Mouse (Mus musculus): ENCODE results near the gene B230307C23Rik. TPM values are rescaled to one million over a fixed set of nuclear protein-coding genes. Genes with fewer than 3 reads are reported as not detected.

Gene B230307C23Rik
- polyA plus RNA-seq, 1 experiment from 2014 or later, result 24.2 TPM

- Histone ChIP-seq H3K36me3 (replicated peaks; ENCODE audit: control insufficient read depth, insufficient read depth) (peaks cover 18% of the 10 kb centered on the region), H3K4me3 (replicated peaks; ENCODE audit: low read length) (0 out of 2 replicates have a peak overlapping the region, but pooled peaks have one; percentile 76), H3K4me1 (replicated peaks; ENCODE audit: control insufficient read depth, insufficient read depth, low read length) (peaks cover 10% of the 10 kb centered on the region; the same call in 1 of the 2 replicates), H3K9me3 (ENCODE audit: control insufficient read depth, low read length) (no peaks in the 10 kb centered on the region), H3K27me3 (ENCODE audit: control insufficient read depth, insufficient read depth, low read length) (no peaks in the 10 kb centered on the region), H3K4me2 (replicated peaks) (no peak overlapping the region), H3K27ac (no peak overlapping the region), H3K9ac (no peak overlapping the region)
- DNase-seq (ENCODE audit: low spot score) (no peak), ATAC-seq (ENCODE audit: low FRiP score) (no peak)
- 94% methylated on average over 3 of the region's 3 CpGs for WGBS
Observed at GRCm38 (mm10) chr16:97960348-97960747, 36.8 kb upstream of the B230307C23Rik start.

DNA sequence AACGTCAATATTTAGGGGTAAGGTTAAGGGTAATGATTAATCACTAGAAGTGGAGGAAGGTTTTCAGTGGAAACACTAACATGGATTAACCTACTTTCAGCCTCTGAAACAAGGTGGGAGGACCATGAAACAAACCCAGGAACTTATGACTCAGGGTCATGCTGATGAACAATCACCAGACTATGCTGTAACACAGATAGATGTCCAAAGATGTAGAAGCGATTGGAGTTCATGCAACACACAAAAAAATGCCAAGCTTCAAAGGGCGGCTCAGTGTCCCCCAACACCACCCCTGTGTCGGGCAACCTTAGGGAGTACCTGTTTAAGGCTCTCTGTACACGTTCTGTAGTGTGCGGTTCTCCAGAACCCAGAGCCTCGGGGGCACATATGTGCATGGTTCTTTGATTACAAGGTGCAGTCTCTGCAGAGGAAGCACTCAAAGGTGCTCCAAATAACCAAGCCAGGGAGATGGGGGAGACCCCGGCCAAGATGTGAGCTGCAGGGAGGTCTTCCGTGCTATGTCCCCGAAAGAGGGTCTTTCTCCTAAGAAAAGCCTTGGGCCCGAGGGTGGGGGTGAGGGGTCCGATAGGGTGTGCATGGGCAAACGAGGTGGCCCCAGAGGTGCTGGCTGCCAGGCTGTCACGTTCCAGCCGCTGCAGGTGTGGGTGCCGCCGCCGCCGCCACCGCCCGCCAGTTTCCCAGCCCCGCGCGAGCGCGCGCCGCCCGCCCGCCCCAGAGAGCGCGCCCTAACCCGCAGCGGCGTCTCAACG lies 35.5 kb upstream of the B230307C23Rik start:
- peaks cover 10% of the 10 kb centered on the region; the same call in 1 of the 2 replicates for H3K4me1 ChIP-seq (replicated peaks; ENCODE audit: control insufficient read depth, insufficient read depth, low read length)
- 0 out of 2 replicates have a peak, but pooled peaks cover 6% of the 10 kb centered on the region for H3K36me3 ChIP-seq (replicated peaks; ENCODE audit: control insufficient read depth, insufficient read depth)
- WGBS, result 9% methylated on average over 36 of the region's 36 CpGs
- H3K4me3 ChIP-seq (replicated peaks; ENCODE audit: low read length), result peak overlapping the region; percentile 76
- peak; percentile 47 for ATAC-seq (ENCODE audit: low FRiP score)
- peak overlapping the region; percentile 86 for H3K9ac ChIP-seq
- peak overlapping the region; percentile 95 for H3K27ac ChIP-seq
- no peaks in the 10 kb centered on the region for H3K9me3 ChIP-seq (ENCODE audit: control insufficient read depth, low read length)
- H3K27me3 ChIP-seq (ENCODE audit: control insufficient read depth, insufficient read depth, low read length), result no peaks in the 10 kb centered on the region
- DNase-seq (ENCODE audit: low spot score), result no peak
- peak overlapping the region; percentile 69 for H3K4me2 ChIP-seq (replicated peaks)

DNA sequence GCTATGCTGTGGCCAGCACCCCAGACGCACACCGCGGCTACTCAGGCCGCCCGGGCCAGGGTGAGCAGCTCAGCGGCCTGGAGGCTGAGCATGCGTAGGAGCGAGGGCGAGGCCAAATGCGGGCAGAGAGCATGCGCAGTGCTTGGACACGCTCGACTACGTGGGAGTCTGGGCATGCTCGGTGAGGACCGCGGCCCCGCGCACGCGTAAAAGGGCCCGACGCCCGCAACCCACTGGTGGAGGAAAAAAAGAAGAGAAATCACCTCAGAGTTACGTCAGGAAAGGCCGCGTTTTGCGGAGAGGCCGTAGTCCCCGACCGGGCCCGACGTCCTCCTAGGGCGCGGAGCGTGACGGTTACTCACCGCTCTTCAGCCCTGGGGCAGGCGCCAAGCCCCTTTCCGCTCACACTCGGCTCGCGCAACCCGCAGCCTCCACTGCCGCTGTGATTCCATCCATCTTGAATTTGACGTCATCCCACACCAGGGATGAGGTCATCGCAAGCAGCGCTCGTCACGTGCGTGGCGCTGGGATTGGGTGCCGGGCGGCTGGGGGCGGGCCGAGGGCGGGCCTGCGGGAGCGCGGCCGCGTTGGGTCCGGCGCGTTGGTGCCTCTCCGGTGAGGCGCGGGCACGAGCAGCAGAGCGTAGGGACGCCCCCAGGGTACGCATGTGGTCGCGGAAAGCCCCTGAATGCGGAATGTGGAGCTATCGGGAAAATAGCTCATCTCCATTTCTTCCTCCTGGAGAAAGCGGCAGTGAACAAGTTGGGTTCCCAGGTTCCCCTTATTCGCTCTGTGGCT lies 34.8 kb upstream of the B230307C23Rik start, which contains the start of the genes C2cd2 and Zbtb21:
C2cd2 (minus strand) TSS at position 448 of the 798 bp plus-strand sequence.
Zbtb21 (minus strand) TSS at position 472 of the 798 bp plus-strand sequence.
- peak within 1 kb of the TSS; percentile 95 for H3K27ac ChIP-seq
- no peaks in the 10 kb centered on the region for H3K36me3 ChIP-seq (replicated peaks; ENCODE audit: control insufficient read depth, insufficient read depth)
- peak within 1 kb of the TSS; percentile 76 for H3K4me3 ChIP-seq (replicated peaks; ENCODE audit: low read length)
- H3K9ac ChIP-seq, result peak within 1 kb of the TSS; percentile 86
- H3K4me2 ChIP-seq (replicated peaks), result peak within 1 kb of the TSS; percentile 69
- under 1% methylated on average over 75 of the region's 78 CpGs for WGBS
- H3K4me1 ChIP-seq (replicated peaks; ENCODE audit: control insufficient read depth, insufficient read depth, low read length), result peaks cover 10% of the 10 kb centered on the region; the same call in 1 of the 2 replicates
- peak; percentile 99 for ATAC-seq (ENCODE audit: low FRiP score)
- H3K9me3 ChIP-seq (ENCODE audit: control insufficient read depth, low read length), result no peaks in the 10 kb centered on the region
- no peaks in the 10 kb centered on the region for H3K27me3 ChIP-seq (ENCODE audit: control insufficient read depth, insufficient read depth, low read length)
- DNase-seq (ENCODE audit: low spot score), result peak; percentile 98

GRCm38 (mm10) chr16:97963956-97964540 lies 33.1 kb upstream of the B230307C23Rik start:
- no peak overlapping the region for H3K4me2 ChIP-seq (replicated peaks)
- ATAC-seq (ENCODE audit: low FRiP score), result no peak
- no peaks in the 10 kb centered on the region for H3K27me3 ChIP-seq (ENCODE audit: control insufficient read depth, insufficient read depth, low read length)
- no peak overlapping the region for H3K27ac ChIP-seq
- H3K4me1 ChIP-seq (replicated peaks; ENCODE audit: control insufficient read depth, insufficient read depth, low read length), result peaks cover 10% of the 10 kb centered on the region; the same call in 1 of the 2 replicates
- H3K9ac ChIP-seq, result no peak overlapping the region
- H3K4me3 ChIP-seq (replicated peaks; ENCODE audit: low read length), result no peak overlapping the region
- H3K9me3 ChIP-seq (ENCODE audit: control insufficient read depth, low read length), result no peaks in the 10 kb centered on the region
- H3K36me3 ChIP-seq (replicated peaks; ENCODE audit: control insufficient read depth, insufficient read depth), result no peaks in the 10 kb centered on the region
- no peak for DNase-seq (ENCODE audit: low spot score)
- 87% methylated on average over 3 of the region's 3 CpGs for WGBS

DNA sequence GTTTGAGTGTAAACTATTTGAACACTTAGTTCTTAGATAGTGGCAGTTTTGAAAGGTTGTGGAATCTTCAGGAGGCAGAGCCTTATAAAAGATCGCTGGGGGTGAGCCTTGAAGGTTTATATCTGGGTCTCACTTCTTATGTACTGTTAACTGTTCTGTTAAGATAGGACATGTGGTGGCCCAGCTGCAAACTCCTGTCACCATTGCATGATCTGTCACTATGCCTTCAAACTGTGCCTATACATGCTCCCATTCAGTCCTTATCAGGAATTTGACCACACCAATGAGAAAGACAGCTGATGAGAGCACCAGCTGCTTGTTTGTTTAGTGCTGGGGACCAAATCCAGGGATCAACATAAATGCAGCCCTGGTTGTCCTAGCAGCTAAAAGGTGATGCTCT lies 19.8 kb upstream of the B230307C23Rik start:
- no peaks in the 10 kb centered on the region for H3K36me3 ChIP-seq (replicated peaks; ENCODE audit: control insufficient read depth, insufficient read depth)
- H3K27ac ChIP-seq, result no peak overlapping the region
- H3K27me3 ChIP-seq (ENCODE audit: control insufficient read depth, insufficient read depth, low read length), result no peaks in the 10 kb centered on the region
- H3K4me3 ChIP-seq (replicated peaks; ENCODE audit: low read length), result no peak overlapping the region
- WGBS, result 83% methylated on average over 1 of the region's 1 CpGs
- no peaks in the 10 kb centered on the region for H3K9me3 ChIP-seq (ENCODE audit: control insufficient read depth, low read length)
- DNase-seq (ENCODE audit: low spot score) (no peak), ATAC-seq (ENCODE audit: low FRiP score) (no peak)
- H3K4me2 ChIP-seq (replicated peaks), result no peak overlapping the region
- H3K4me1 ChIP-seq (replicated peaks; ENCODE audit: control insufficient read depth, insufficient read depth, low read length), result no peaks in the 10 kb centered on the region
- H3K9ac ChIP-seq, result no peak overlapping the region

GRCm38 (mm10) chr16:97977722-97978121 lies 19.4 kb upstream of the B230307C23Rik start:
- H3K4me1 ChIP-seq (replicated peaks; ENCODE audit: control insufficient read depth, insufficient read depth, low read length), result no peaks in the 10 kb centered on the region
- DNase-seq (ENCODE audit: low spot score) (no peak), ATAC-seq (ENCODE audit: low FRiP score) (no peak)
- no peaks in the 10 kb centered on the region for H3K36me3 ChIP-seq (replicated peaks; ENCODE audit: control insufficient read depth, insufficient read depth)
- no peak overlapping the region for H3K9ac ChIP-seq
- no peak overlapping the region for H3K4me3 ChIP-seq (replicated peaks; ENCODE audit: low read length)
- H3K27ac ChIP-seq, result no peak overlapping the region
- H3K4me2 ChIP-seq (replicated peaks), result no peak overlapping the region
- no peaks in the 10 kb centered on the region for H3K9me3 ChIP-seq (ENCODE audit: control insufficient read depth, low read length)
- 75% methylated on average over 3 of the region's 3 CpGs for WGBS
- no peaks in the 10 kb centered on the region for H3K27me3 ChIP-seq (ENCODE audit: control insufficient read depth, insufficient read depth, low read length)

DNA sequence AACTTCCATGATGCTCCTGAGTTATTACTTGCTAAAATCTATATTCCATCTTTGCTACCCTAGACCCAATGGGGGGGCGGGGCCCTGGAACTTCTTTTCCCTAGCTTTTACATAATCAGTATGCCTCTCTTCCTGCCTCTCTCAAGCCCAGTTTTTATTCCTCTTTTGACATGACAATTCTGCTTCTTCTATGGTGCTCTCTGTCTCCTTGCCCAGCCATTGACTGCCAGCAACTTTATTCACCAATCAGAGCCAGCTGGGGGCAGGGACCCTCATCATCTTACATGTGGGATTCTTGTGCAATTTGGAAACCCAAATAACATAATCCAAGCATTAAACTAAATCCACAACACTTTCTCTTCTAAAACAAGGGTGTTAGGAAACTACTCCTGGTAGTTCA lies 15.8 kb upstream of the B230307C23Rik start:
- Histone ChIP-seq H3K4me1 (replicated peaks; ENCODE audit: control insufficient read depth, insufficient read depth, low read length) (no peaks in the 10 kb centered on the region), H3K4me2 (replicated peaks) (no peak overlapping the region), H3K27ac (no peak overlapping the region), H3K36me3 (replicated peaks; ENCODE audit: control insufficient read depth, insufficient read depth) (no peaks in the 10 kb centered on the region), H3K9me3 (ENCODE audit: control insufficient read depth, low read length) (no peaks in the 10 kb centered on the region), H3K4me3 (replicated peaks; ENCODE audit: low read length) (no peak overlapping the region), H3K27me3 (ENCODE audit: control insufficient read depth, insufficient read depth, low read length) (no peaks in the 10 kb centered on the region), H3K9ac (no peak overlapping the region)
- WGBS, result 95% methylated on average over 1 of the region's 1 CpGs
- DNase-seq (ENCODE audit: low spot score), result no peak
- ATAC-seq (ENCODE audit: low FRiP score), result no peak

DNA sequence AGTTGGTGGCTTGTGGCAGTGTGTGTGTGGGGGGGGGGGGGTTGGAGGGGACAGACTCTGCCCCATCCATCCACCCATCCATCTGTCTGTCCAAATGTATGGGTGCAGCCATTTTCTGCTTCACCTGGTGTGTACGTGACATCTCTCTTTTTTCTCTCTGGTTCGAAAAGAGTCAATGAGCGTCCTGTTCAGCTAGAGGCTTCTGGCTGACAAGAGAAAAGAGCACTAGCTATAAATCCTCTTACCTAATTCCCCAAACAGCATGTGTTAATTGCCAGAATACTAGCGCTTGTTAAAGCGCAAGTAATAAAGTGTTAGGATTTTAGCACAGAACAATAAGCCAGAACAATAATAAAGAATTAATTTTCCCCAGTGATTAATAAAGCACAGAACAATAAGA lies 12.5 kb upstream of the B230307C23Rik start:
- H3K4me2 ChIP-seq (replicated peaks), result no peak overlapping the region
- H3K4me3 ChIP-seq (replicated peaks; ENCODE audit: low read length), result no peak overlapping the region
- 0 out of 2 replicates have a peak, but pooled peaks cover 6% of the 10 kb centered on the region for H3K9me3 ChIP-seq (ENCODE audit: control insufficient read depth, low read length)
- DNase-seq (ENCODE audit: low spot score) (no peak), ATAC-seq (ENCODE audit: low FRiP score) (no peak)
- WGBS, result 74% methylated on average over 5 of the region's 5 CpGs
- no peak overlapping the region for H3K9ac ChIP-seq
- no peak overlapping the region for H3K27ac ChIP-seq
- H3K27me3 ChIP-seq (ENCODE audit: control insufficient read depth, insufficient read depth, low read length), result no peaks in the 10 kb centered on the region
- H3K36me3 ChIP-seq (replicated peaks; ENCODE audit: control insufficient read depth, insufficient read depth), result no peaks in the 10 kb centered on the region
- no peaks in the 10 kb centered on the region for H3K4me1 ChIP-seq (replicated peaks; ENCODE audit: control insufficient read depth, insufficient read depth, low read length)

- Histone ChIP-seq H3K4me3 (replicated peaks; ENCODE audit: low read length) (no peak overlapping the region), H3K27me3 (ENCODE audit: control insufficient read depth, insufficient read depth, low read length) (no peaks in the 10 kb centered on the region), H3K4me2 (replicated peaks) (no peak overlapping the region), H3K9me3 (ENCODE audit: control insufficient read depth, low read length) (0 out of 2 replicates have a peak, but pooled peaks cover 6% of the 10 kb centered on the region), H3K36me3 (replicated peaks; ENCODE audit: control insufficient read depth, insufficient read depth) (no peaks in the 10 kb centered on the region), H3K4me1 (replicated peaks; ENCODE audit: control insufficient read depth, insufficient read depth, low read length) (peaks cover 5% of the 10 kb centered on the region; the same call in 1 of the 2 replicates), H3K27ac (no peak overlapping the region), H3K9ac (no peak overlapping the region)
- ATAC-seq (ENCODE audit: low FRiP score) (no peak), DNase-seq (ENCODE audit: low spot score) (no peak)
- WGBS, result 81% methylated on average over 2 of the region's 2 CpGs
Observed at GRCm38 (mm10) chr16:97991517-97991916, 5.6 kb upstream of the B230307C23Rik start.

Measured in hindbrain, embryonic 14.5 days (tissue).